Comparison of ENCODE assay signal across 8 mouse cellular contexts in the genomic region with DNA sequence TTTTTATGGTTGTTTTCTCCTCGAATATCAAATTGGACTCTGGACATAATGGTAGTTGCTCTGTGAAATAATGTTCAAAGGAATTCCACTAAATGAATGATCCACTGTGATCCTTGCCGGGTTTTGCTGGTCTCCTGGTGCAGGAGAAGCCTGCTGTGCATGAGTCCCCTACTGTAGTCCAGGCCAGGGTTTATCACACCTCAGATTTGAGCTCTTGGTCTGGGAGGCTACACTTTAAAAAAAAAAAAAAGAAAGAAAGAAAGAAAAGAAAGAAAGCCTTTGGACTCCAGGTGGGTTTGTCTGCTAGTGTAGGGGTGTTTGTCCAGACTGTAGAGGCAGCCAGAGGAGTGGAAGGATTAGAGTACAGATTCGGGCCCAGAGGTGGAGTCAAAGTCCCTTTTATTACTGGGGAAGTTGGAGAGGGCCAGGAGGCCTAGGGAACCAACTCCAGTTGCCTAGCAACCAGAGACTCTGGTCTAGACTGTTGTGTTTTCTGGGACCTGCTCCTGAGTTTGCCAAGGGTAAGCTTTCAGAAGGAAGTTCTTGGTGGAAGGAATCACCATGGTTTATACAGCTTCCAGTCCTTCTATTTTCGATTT. TPM values are rescaled to one million over a fixed set of nuclear protein-coding genes. Genes with fewer than 3 reads are reported as not detected.
DNase-seq lines count a peak whose midpoint lies in the region; ATAC-seq lines count a peak whose summit lies in the region.

Gene Caps2 (plus strand): TSS at position 454 of the 599 bp plus-strand sequence.

- no peaks in the 10 kb centered on the region for H3K4me1 ChIP-seq in intestine, embryonic 14.5 days (replicated peaks; ENCODE audit: control insufficient read depth, insufficient read depth, low read length)
- no peaks in the 10 kb centered on the region for H3K4me1 ChIP-seq in lung, embryonic 15.5 days

- H3K9ac ChIP-seq in intestine, embryonic 14.5 days (ENCODE audit: low read length), result no peak within 1 kb of the TSS
- H3K9ac ChIP-seq in lung, embryonic 15.5 days, result no peak within 1 kb of the TSS

- ATAC-seq in intestine, embryonic 14.5 days (replicated peaks; ENCODE audit: low FRiP score, low TSS enrichment, low read depth), result peak; percentile 80
- peak; percentile 75 for ATAC-seq in lung, embryonic 15.5 days (ENCODE audit: borderline replicate concordance, extremely low read depth, low FRiP score, low TSS enrichment)

- H3K27me3 ChIP-seq in intestine, embryonic 14.5 days (replicated peaks; ENCODE audit: control insufficient read depth, insufficient read depth, low read length), result no peaks in the 10 kb centered on the region
- H3K27me3 ChIP-seq in lung, embryonic 15.5 days, result no peaks in the 10 kb centered on the region

- H3K9me3 ChIP-seq in intestine, embryonic 14.5 days (ENCODE audit: control insufficient read depth, low read length), result no peaks in the 10 kb centered on the region
- no peaks in the 10 kb centered on the region for H3K9me3 ChIP-seq in lung, embryonic 15.5 days

- H3K27ac ChIP-seq in intestine, embryonic 14.5 days (ENCODE audit: low read depth), result no peak within 1 kb of the TSS
- peak within 1 kb of the TSS; percentile 60; the same call in 1 of the 2 replicates for H3K27ac ChIP-seq in lung, embryonic 15.5 days

- intact Hi-C loops in heart, postnatal 10 days (cut with DNase I), result loop anchor here (5.0 kb wide), 2 partner anchors 101 to 186 kb away; partner anchors contain the start of gene Glipr1l1
- intact Hi-C loops in heart, postnatal 14 days (cut with DNase I), result loop anchor here (10.0 kb wide), 1 partner anchor 108 kb away; no protein-coding TSS in a partner anchor

- peak; percentile 10 to 17 for DNase-seq in heart, postnatal 10 days
- no peak for DNase-seq in heart, postnatal 14 days
- DNase-seq in embryo, embryonic 10 days (ENCODE audit: low spot score), result peak; percentile 82
- peak; percentile 67 for DNase-seq in intestine, embryonic 14.5 days (ENCODE audit: low spot score)
- peak; percentile 83 for DNase-seq in retina, postnatal 1 day
- DNase-seq in frontal cortex, postnatal 10 days (ENCODE audit: low spot score in 2 of 2), result no peak
- DNase-seq in natural killer cell, adult 2 months (ENCODE audit: low spot score in 2 of 2), result no peak

- H3K4me2 ChIP-seq in intestine, embryonic 14.5 days (ENCODE audit: low read length), result no peak within 1 kb of the TSS
- peak within 1 kb of the TSS; percentile 31 for H3K4me2 ChIP-seq in lung, embryonic 15.5 days

- 32% methylated on average over 4 of the region's 4 CpGs for WGBS in intestine, embryonic 14.5 days
- 26% methylated on average over 4 of the region's 4 CpGs for WGBS in lung, embryonic 15.5 days

- H3K4me3 ChIP-seq in intestine, embryonic 14.5 days (ENCODE audit: low read depth, low read length), result peak within 1 kb of the TSS; percentile 0; the same call in 1 of the 2 replicates
- H3K4me3 ChIP-seq in lung, embryonic 15.5 days, result peak within 1 kb of the TSS; percentile 18; the same call in 1 of the 2 replicates

- H3K36me3 ChIP-seq in intestine, embryonic 14.5 days (ENCODE audit: control insufficient read depth, insufficient read depth, low read length), result no peaks in the 10 kb centered on the region
- no peaks in the 10 kb centered on the region for H3K36me3 ChIP-seq in lung, embryonic 15.5 days

RNA-seq across cellular contexts. Expression of gene Caps2, which starts in this region (rescaled TPM):
- not detected for total RNA-seq in heart, postnatal 10 days (2021)
- not detected for total RNA-seq in heart, postnatal 14 days (2021)
- polyA plus RNA-seq in intestine, embryonic 14.5 days (2014; fragmentation: Nextera tagmentation; extraction: Ambion mirVana), result 0.18 and 0.60 TPM in 2 replicates
- 0.70 and 0.82 TPM in 2 replicates for polyA plus RNA-seq in lung, embryonic 15.5 days (2015; fragmentation: Nextera tagmentation; extraction: Ambion mirVana)

Comparison
In these comparisons a context has a peak if more than half of its experiments do, and no peak if none do; other contexts are left out.
1. Peak in DNase-seq in heart, postnatal 10 days; RNA of the gene not detected or under 1 TPM.
2. Peak in DNase-seq, ATAC-seq and H3K4me3 ChIP-seq in intestine, embryonic 14.5 days; RNA of the gene not detected or under 1 TPM.
3. Peak in ATAC-seq, H3K4me3 ChIP-seq, H3K27ac ChIP-seq and H3K4me2 ChIP-seq in lung, embryonic 15.5 days; RNA of the gene not detected or under 1 TPM.
4. DNase-seq: peak in embryo, embryonic 10 days (single experiment) and retina, postnatal 1 day (single experiment); none in heart, postnatal 14 days (0 of 2), frontal cortex, postnatal 10 days (0 of 2) and natural killer cell, adult 2 months (0 of 2).